Mouse (Mus musculus) ovary, postnatal 10 days (tissue): ENCODE results near the gene Farsa.
"Not testable (repeated sequence)": the region's sequence is repeated elsewhere in the genome, so short reads cannot be mapped to it uniquely, and the experiment has no call there.

ENCODE experiments used
- DNase-seq: peaks from one replicate; pipeline ENCODE4 v3.0.0; 2022; ENCODE audit warnings: low spot score

Gene Farsa

DNA sequence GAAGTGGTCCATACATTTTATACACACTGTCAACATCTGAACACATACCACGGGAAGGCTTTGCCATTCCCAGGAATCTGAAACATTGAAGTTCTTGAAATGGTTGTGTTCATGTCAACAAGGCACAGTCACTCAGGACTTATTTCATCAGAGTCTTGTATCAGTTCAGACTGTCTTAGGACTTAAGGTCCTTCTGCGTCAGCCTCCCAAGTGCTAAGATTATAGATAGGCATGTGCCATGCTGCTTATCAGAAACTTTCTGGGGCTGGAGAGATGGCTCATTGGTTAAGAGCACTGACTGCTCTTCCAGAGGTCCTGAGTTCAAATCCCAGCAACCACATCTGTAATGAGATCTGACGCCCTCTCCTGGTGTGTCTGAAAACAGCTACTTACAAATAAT is 17.6 kb downstream of the Farsa start:
- no peak for DNase-seq

DNA sequence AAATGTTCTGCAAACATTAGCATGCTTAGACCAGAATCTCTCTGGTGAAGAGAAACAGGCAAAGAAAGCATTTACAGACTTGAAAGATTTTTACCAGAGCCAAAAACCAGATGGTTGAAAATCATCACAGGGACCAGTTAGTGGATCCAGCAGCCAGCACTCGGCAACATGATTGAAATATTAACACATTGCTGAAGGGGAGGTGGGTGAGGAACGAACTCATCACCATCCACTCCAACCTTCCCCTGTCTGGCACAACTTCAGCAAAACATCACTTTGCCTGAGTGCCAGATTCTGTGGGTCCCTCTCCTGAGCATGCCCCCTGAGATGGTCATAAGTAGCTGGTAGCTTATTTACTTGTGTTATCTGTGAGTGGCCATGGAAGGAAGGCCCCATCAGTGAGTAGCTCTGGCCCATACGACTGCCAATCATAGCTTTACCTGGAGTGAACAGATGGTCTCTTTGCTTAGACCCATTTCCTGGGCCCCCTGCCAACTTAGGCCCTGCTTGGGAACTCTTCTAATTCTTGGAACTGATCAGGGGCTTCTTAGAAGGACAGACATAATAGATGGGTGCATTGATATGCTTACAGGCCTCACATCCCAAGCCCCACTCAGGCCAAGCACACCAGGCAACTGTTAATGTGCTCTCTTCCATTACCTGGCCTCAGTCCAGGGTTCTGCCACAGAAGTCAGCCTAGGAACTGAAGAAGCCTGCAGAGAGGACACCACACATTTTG is 20.7 kb downstream of the Farsa start:
- no peak for DNase-seq

DNA sequence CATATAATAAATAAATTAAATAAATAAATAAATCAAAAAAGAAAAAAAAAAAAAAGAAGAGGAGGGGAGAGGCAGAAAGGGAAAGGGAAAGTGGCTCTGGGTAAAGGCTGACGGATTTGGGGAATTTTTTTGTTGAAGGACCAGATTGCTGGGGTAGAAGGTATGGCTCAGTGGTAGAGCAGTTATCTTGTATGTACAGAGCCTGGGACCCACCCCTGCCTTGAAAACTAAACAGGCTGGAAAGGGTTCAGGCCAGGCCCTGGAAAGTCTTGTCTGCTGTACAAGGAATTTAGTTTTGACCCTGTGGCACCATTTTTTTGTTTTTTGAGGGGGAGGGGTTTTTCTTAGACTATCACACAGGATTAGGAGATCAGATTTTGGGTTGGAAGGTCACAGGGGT is 22.1 kb downstream of the Farsa start:
- no peak for DNase-seq

DNA sequence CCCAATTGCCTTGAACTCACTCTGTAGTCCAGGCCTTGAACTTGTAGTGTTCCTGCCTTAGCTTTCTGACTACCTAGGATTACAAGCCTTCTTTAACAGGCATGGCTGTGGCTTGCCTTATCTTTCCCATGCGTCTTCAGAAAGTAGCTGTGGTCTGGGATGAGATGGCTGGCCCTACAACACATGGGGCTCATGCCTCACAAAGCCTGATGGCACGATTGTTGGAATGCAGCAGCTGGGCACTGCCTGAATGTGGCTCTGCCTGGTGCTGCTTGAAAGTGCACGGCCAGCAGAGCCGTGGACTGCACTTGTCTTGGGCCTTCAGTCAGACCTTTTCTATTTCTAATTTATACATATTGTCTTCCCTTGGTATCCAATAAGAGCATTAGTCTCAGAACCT is 27.9 kb downstream of the Farsa start:
- DNase-seq: no peak

DNA sequence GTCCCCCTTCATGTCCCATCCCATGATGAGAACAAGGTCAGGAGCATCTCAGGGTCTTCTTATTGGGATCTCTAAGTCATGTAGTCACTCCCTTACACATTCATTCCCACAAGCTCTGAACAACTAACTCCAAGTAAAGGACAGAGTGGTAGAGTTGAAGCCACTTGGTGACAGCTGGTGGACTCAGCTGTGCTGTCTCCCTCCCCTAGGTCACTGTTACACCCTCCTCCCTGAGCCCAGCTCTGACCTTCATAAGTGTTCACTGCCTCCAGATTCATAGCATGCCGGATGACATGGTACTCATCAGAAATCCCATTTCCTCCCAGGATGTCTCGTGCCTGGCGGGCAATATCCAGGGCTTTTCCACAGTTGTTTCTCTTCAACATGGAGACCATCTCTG is 31.5 kb downstream of the Farsa start:
- no peak for DNase-seq

DNA sequence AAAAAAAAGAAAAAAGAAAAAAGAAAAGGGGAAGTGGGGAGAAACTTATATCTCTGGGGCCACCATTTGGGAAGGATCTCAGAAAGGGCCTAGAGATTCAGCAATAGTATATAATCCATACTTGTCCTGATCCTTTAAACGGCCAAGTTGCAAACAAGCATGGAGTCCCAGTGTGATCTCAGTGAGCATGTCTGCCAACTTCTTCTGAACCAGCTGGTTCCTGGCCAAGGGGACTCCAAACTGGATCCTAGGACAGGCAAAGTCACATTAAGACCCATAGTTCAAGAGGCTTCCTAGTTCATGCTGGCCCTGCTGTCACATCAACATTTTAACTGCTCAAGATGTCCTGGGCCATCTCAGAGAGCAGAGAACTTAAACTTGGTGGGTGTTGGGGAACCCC is 32.4 kb downstream of the Farsa start:
- DNase-seq: no peak

DNA sequence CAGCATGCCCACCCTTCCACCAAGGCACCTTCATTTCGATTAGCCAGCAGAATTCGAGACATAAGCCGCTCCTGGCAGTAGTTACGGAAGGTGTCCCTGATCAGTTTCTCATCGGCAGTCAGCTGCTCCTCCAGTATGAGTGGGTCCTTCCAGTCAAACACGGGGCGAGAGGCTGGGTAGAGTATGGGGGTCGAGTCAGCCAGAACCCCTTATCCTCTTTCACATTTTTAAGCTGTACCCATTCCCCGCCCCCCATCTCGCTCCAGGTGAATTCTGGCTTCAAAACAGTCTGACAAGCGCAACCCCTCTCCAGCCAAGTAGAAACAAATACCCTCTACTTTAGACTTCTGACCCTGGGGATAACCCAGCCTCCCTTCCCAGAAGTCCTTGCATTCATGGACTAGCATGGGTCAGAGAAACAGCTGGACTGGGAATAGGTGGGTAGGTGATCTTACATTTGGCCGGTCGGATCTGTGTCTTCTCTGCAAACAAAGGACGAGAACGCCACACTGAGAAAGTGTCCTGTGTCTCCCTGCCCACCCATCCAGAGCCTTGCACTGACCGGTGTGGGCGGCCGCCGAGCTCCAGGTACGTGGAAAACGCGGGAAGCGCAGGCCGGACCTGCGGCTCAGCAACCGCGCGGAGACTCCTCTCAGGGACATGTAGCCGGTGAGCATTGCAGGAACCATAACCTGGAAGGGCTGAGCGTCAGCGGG is 36.4 kb downstream of the Farsa start:
- no peak for DNase-seq

DNA sequence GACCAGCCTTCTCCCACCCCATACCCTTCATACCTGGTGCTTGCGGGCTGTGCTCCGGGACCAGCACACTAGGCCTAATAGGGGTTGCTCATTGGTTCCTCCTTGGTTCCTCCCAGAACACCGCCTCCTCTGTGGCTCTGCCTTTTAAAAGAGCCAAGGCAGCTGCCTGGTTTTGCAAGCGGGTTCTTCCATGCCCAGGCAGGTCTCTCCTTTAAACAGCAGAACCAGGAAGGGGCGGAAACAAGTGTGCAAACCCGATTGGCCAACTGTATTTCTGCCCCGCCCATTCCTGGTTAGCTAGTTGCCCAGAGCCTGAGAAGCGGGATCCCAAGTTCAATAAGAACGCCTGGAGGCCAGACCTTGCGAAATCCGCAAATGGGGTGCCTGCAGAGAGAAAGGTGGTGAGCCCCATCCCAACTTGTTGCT is 36.9 kb downstream of the Farsa start, which contains the start of gene Gcdh:
Gcdh (minus strand) TSS at position 213 of the 426 bp plus-strand sequence.
- DNase-seq: peak; percentile 67

DNA sequence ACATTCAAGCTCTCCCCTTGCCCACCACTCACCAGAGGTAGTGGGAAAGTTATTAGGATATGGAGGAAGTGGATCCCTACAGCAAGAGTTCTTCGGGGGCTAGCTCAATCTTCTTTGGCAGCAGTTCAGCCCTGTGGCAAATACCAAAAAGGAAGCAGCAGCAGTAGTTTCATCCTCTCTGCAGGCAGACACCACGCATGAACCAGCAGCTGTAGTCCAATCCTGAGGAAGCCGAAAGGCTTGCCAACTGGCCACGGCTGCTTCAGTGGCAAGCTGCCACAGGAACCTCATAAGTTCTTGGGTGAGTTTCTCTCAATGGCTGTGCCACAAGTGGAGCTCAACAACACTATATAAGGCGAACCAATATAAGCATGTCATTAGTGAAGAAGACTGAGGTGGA is 39.2 kb downstream of the Farsa start:
- no peak for DNase-seq

DNA sequence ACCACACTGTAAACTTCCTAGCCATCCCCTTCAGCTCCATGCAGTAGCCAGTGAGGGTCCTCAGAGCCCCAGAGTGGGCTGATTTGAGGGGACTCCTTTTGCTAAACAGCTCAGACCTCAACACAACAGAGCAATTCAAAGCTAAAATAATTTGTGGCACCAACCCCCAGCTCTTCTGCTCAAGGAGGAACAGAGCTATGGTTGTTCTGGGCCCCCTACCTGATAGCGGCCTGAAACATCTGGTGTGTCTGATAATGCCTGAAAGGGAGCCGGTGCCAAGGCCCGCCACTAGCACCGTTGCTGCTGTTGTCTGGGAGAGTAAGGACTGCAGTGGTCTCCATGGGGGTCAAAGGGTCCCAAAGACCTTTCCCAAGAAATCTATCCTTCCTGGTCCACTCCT is 44.3 kb downstream of the Farsa start:
- no peak for DNase-seq

DNA sequence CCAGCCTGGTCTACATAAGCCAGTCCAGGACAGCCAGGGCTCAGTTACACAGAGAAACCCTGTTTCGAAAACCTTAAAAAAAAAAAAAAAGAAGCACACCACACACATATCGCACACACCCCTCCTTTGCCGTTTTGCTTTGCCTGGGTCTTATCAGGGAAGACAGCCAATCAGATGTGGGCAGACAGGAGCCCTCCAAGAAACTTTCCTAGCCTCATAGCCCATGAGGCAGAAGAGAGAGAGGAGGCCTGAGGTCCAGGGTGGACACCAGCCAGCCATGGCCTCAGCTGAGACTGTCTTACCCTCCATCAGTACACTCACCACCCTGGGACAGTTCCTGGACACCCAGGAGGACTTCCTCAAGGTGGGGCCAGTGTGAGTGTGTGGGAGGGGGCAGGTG is 45.0 kb downstream of the Farsa start, which contains the start of gene Klf1:
Klf1 (plus strand) TSS at position 177 of the 400 bp plus-strand sequence.
- DNase-seq: no peak

DNA sequence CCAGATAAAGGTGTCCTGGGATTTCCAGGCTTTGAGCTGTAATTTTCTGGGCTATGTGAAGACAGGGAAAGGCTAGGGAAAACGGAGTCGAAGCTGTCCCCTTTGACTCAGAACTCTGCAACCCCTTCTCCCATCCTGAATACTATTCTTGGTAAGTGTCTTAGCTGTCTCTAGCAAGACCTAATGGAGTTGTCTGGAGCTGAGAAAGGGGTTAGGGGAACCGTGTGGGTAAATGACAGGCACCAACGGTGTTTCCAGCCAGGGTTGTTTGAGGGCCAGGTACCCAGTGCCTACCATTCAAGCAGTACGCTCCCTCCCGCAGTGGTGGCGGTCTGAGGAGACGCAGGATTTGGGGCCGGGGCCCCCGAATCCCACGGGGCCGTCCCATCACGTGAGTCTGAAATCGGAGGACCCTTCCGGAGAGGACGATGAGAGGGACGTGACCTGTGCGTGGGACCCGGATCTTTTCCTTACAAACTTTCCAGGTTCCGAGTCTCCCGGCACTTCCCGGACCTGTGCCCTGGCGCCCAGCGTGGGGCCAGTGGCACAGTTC is 45.7 kb downstream of the Farsa start:
- DNase-seq: no peak

DNA sequence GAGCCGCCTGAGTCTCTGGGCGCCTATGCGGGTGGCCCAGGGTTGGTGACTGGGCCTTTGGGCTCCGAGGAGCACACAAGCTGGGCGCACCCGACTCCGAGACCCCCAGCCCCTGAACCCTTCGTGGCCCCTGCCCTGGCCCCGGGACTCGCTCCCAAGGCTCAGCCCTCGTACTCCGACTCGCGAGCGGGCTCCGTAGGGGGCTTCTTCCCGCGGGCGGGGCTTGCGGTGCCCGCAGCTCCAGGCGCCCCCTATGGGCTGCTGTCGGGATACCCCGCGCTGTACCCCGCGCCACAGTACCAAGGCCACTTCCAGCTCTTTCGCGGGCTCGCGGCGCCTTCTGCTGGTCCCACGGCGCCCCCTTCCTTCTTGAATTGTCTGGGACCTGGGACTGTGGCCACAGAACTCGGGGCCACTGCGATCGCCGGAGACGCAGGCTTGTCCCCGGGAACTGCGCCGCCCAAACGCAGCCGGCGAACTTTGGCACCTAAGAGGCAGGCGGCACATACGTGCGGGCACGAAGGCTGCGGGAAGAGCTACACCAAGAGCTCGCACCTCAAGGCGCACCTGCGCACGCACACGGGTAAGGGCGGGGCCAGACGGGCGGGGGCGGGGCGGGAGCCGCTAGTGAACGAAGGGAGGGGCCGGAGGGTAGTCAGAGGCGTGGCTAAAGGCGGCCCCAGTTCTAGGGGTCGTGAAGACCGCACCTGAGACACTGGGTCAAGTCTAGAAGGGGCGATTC is 46.3 kb downstream of the Farsa start:
- peak; percentile 90 for DNase-seq

DNA sequence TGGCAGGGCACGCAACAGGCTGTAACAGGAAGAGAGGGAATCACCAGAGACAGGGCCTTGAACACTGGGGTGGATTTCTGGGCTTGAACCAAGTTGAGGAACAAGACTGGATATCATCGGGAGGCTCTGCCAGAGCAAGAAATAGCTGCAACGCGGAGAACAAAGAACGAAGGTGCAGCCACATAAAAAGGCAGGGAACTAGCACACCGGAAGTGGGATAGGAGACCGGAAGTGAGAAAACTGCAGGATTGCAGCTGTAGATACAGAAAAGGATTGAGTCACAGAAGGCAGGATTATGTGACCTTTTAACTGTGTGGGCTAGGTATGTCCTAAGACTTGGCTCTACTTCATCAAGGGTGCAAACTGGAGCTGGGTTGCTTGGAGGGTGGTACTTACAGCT is 47.6 kb downstream of the Farsa start:
- DNase-seq: no peak

DNA sequence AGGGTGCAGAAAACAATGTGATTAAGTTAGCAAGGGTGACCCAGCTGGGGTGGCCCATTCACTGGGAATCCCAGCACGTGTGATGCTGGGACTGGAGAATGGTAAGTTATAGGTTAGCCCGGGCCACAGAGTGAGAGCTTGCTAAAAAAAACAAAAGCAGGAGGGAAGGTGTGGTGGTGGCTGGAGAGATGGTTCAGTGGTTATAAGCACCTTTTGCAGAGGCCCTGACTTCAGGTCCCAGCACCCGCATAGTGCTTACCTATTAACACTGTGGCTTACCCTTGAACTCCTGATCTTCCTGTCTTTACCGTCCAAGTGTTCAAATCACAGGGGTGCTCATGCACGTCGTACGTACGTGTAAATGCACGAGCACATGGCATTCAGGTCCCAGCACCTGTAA is 50.2 kb downstream of the Farsa start:
- DNase-seq: no peak

DNA sequence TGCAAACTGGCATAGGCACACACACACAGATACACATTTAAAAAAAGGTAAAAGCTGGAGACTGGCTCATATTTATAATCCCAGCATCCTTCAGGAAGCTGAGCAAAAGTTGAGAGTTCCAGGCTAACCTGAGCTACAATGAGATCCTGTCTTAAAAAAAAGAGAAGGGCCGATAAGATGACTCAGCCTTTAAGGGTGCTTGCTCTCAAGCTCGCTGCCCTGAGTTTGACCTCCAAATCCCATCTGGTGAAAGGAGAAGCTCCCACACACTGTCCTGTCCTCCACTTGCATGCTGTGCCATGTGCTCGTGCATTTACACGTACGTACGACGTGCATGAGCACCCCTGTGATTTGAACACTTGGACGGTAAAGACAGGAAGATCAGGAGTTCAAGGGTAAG is 50.7 kb downstream of the Farsa start:
- DNase-seq: no peak

DNA sequence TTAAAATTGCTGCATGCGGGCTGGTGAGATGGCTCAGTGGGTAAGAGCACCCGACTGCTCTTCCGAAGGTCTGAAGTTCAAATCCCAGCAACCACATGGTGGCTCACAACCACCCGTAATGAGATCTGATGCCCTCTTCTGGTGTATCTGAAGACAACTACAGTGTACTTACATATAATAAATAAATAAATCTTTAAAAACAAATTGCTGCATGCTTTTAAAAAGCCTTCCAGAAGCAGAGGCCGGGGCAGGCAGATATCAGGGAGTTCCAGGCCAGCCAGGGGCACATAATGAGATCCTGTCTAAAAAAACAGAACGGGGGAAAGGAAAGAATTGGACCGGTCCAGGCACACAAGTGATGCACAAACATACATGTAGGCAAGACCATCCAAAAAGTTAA is 51.2 kb downstream of the Farsa start:
- not testable (repeated sequence) for DNase-seq

DNA sequence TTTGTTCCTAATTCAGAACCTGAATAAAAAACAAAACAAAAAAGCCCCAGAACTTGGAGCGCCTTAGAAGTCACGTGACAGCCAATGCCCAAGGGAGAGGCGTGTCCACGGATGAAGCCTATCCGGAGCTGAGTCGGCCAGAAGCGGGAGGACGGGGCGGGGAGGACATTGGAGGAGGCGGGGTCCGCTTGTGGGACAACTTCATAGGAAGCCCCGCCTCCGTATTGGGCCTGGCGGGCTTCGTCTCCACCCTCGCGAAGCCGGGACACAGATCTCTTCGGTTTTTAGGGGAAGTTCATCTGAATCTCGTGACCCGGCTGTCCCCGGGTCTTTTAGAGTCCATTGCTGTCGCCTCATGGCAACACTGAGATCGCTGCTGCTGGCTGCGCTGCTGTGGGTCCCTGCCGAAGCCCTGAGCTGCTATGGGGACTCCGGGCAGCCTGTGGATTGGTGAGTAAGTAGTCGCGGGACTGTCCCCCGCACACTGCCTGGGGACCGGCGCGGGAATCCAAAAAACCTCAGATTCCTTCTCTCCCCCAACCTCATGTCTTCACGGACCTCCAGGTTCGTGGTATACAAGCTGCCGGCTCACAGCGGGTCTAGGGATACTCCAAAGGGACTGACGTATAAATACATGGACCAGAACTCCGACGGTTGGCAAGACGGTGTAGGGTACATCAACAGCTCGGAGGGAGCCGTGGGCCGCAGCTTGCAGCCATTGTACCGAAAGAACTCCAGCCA is 51.8 kb downstream of the Farsa start, which contains the start of gene Dnase2a:
Dnase2a (plus strand) TSS at position 140 of the 741 bp plus-strand sequence.
- DNase-seq: peak; percentile 74

DNA sequence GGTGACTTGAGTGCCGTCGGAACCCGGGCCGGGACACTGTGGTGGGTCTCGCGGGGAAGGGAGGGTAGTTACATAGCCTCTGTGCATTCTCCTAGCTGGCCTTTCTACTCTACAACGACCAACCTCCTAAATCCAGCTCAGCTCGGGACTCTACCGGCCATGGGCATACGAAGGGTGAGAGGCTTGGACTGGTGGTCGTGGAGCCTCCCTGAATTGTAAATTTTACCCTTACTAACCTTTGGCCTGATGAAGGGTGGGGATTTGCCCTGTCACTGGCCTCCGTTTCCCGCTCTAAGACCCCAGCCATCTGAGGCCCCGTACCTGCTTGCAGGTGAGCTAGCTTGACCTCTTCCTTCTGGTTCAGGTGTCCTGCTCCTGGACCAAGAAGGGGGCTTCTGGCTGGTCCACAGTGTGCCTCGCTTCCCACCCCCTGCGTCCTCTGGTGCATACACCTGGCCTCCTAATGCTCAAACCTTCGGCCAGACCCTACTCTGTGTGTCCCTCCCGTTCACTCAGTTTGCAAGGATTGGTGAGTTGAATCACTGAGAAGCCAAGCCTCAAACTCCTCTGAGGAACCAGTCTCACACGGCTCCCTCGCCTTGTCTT is 52.5 kb downstream of the Farsa start:
- DNase-seq: no peak

DNA sequence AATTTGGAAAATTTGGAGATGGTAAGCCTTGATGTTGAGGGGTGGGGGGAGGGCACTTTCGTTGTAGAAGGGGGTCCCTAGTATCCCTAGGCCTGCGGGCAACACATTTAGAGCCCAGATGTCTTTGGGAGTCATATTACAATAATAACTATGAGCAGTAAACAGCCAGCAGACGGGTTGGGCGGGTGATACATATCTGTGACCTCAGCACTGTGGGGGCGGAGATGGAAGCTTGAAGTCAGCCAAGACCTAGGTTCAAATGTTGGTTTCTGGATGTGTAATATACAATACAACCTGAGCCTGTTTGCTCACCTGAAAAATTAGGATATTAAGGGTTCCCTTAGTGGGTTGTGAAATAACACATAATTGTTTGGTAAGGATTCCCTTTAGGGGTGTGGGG is 53.2 kb downstream of the Farsa start:
- no peak for DNase-seq

DNA sequence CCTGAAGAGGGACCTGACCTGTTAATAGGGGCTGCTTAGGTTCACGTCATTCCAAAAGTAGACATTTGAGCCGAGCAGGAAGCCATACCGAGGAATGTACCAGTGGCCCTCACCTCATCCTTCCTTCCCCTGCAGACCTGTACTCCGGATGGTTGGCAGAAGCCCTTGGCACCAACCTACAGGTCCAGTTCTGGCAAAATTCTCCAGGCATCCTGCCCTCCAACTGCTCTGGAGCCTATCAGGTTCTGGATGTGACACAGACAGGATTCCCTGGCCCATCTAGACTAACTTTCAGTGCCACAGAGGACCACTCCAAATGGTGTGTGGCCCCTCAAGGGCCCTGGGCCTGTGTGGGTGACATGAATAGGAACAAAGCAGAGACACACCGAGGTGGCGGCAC is 53.8 kb downstream of the Farsa start:
- DNase-seq: no peak
